Mouse (Mus musculus) lung, embryonic 16.5 days (tissue): Measurements from ENCODE around the gene Exoc5. TPM values are rescaled to one million over a fixed set of nuclear protein-coding genes. Genes with fewer than 3 reads are reported as not detected.

Experiments used
- ATAC-seq: fragments of 200-750 bp; cut with Nextera tagmentation; 2 replicates; pipeline ENCODE4 v1.8.0; 2017; ENCODE audit warnings: low read depth, mild to moderate bottlenecking, moderate library complexity
- H3K27ac ChIP-seq: fragments of 300-500 bp; sonication (generic); 2 replicates; pipeline ENCODE4 v1.5.1; 2014; ENCODE audit warnings: mild to moderate bottlenecking, control low read depth, low read length
- H3K27me3 ChIP-seq: fragments of 300-500 bp; sonication (generic); 2 replicates; pipeline ENCODE4 v1.6.1; 2014; ENCODE audit warnings: low read depth, low read length, mixed read lengths; ENCODE audit not compliant: control insufficient read depth, insufficient read depth
- H3K36me3 ChIP-seq: fragments of 300-500 bp; sonication (generic); 2 replicates; pipeline ENCODE4 v1.6.1; 2014; ENCODE audit warnings: low read length; ENCODE audit not compliant: control insufficient read depth, insufficient read depth
- H3K4me1 ChIP-seq: fragments of 300-500 bp; sonication (generic); replicated peaks from 2 replicates; pipeline ENCODE4 v1.6.1; 2014; ENCODE audit warnings: low read length, mixed read lengths; ENCODE audit not compliant: control insufficient read depth, insufficient read depth
- H3K4me2 ChIP-seq: fragments of 300-500 bp; sonication (generic); 2 replicates; pipeline ENCODE4 v1.6.1; 2014; ENCODE audit warnings: low read depth, low read length, control low read depth
- H3K4me3 ChIP-seq: fragments of 300-500 bp; sonication (generic); 2 replicates; pipeline ENCODE4 v1.5.1; 2014; ENCODE audit warnings: mild to moderate bottlenecking, low read length, control low read depth
- H3K9ac ChIP-seq: fragments of 300-500 bp; sonication (generic); 2 replicates; pipeline ENCODE4 v1.6.1; 2014; ENCODE audit warnings: low read length, control low read depth
- H3K9me3 ChIP-seq: fragments of 300-500 bp; sonication (generic); 2 replicates; pipeline ENCODE4 v1.6.1; 2016; ENCODE audit warnings: low read length; ENCODE audit not compliant: control insufficient read depth
- WGBS: fragments of 180-500 bp; shearing (Covaris S2); extraction: QIAGEN DNeasy Blood & Tissue Kit; methylation state at CpG from one replicate; pipeline ENCODE4 v1.1.7; 2014; 5-methylcytosine and 5-hydroxymethylcytosine counted together
- polyA plus RNA-seq: library from polyadenylated mRNA; unstranded; fragments of >200 nt; fragmentation: Nextera tagmentation; extraction: Ambion mirVana; gene quantifications from 2 replicates; pipeline ENCODE4 v1.2.1, GENCODE M21; 2015

Exoc5 gene
- polyA plus RNA-seq, 1 experiment from 2014 or later = 43.5 TPM

GRCm38 (mm10) chr14:48989831-48990230, 76.6 kb downstream of the Exoc5 start:
- Histone ChIP-seq H3K27me3 (no peaks in the 10 kb centered on the region), H3K36me3 (no peaks in the 10 kb centered on the region), H3K9ac (no peak overlapping the region), H3K4me1 (peaks cover 3% of the 10 kb centered on the region), H3K9me3 (no peaks in the 10 kb centered on the region), H3K4me3 (no peak overlapping the region), H3K27ac (no peak overlapping the region), H3K4me2 (no peak overlapping the region)
- no peak for ATAC-seq
- 78% methylated on average over 8 of the region's 8 CpGs for WGBS

- ATAC-seq = no peak
These were observed 80.2 kb downstream of the Exoc5 start for GRCm38 (mm10) chr14:48986231-48986630.

GRCm38 (mm10) chr14:48985673-48986072, 80.8 kb downstream of the Exoc5 start:
- Histone ChIP-seq H3K4me3 (no peak overlapping the region), H3K36me3 (no peaks in the 10 kb centered on the region), H3K27me3 (no peaks in the 10 kb centered on the region), H3K9me3 (no peaks in the 10 kb centered on the region), H3K4me2 (no peak overlapping the region), H3K9ac (no peak overlapping the region), H3K4me1 (no peaks in the 10 kb centered on the region), H3K27ac (no peak overlapping the region)
- WGBS = 49% methylated on average over 10 of the region's 10 CpGs
- ATAC-seq = no peak

More at GRCm38 (mm10) chr14:48986231-48986630, 80.2 kb downstream of the Exoc5 start:
- no peak overlapping the region for H3K27ac ChIP-seq
- no peaks in the 10 kb centered on the region for H3K9me3 ChIP-seq
- H3K9ac ChIP-seq = no peak overlapping the region
- peaks cover 3% of the 10 kb centered on the region for H3K4me1 ChIP-seq
- no peak overlapping the region for H3K4me3 ChIP-seq
- no peak overlapping the region for H3K4me2 ChIP-seq
- WGBS = 47% methylated on average over 8 of the region's 8 CpGs
- no peaks in the 10 kb centered on the region for H3K27me3 ChIP-seq
- no peaks in the 10 kb centered on the region for H3K36me3 ChIP-seq

GRCm38 (mm10) chr14:48978971-48979388, 87.5 kb downstream of the Exoc5 start:
- Histone ChIP-seq H3K9me3 (no peaks in the 10 kb centered on the region), H3K4me2 (no peak overlapping the region), H3K27ac (no peak overlapping the region), H3K4me1 (no peaks in the 10 kb centered on the region), H3K9ac (no peak overlapping the region), H3K36me3 (no peaks in the 10 kb centered on the region), H3K4me3 (no peak overlapping the region), H3K27me3 (no peaks in the 10 kb centered on the region)
- WGBS = 46% methylated on average over 3 of the region's 3 CpGs
- no peak for ATAC-seq

- Histone ChIP-seq H3K4me1 (no peaks in the 10 kb centered on the region), H3K4me3 (no peak overlapping the region), H3K27ac (no peak overlapping the region), H3K9me3 (no peaks in the 10 kb centered on the region), H3K4me2 (no peak overlapping the region), H3K9ac (no peak overlapping the region), H3K36me3 (no peaks in the 10 kb centered on the region), H3K27me3 (no peaks in the 10 kb centered on the region)
- no peak for ATAC-seq
- 72% methylated on average over 2 of the region's 2 CpGs for WGBS
These were observed 94.9 kb downstream of the Exoc5 start for GRCm38 (mm10) chr14:48971546-48971945.

- no peak for ATAC-seq
- WGBS = 84% methylated on average over 9 of the region's 9 CpGs
- H3K9ac ChIP-seq = no peak overlapping the region
These were observed 97.8 kb downstream of the Exoc5 start for GRCm38 (mm10) chr14:48968670-48969069.

More at GRCm38 (mm10) chr14:48968670-48969069, 97.8 kb downstream of the Exoc5 start:
- H3K4me2 ChIP-seq = no peak overlapping the region
- no peaks in the 10 kb centered on the region for H3K27me3 ChIP-seq
- no peaks in the 10 kb centered on the region for H3K9me3 ChIP-seq
- H3K36me3 ChIP-seq = no peaks in the 10 kb centered on the region
- H3K27ac ChIP-seq = no peak overlapping the region
- H3K4me3 ChIP-seq = no peak overlapping the region
- no peaks in the 10 kb centered on the region for H3K4me1 ChIP-seq

Other genes starting within 250 kb of the Exoc5 start
- gene Ap5m1, start 556 bp downstream of the Exoc5 start, polyA plus RNA-seq = 24.3 and 24.7 TPM in 2 replicates
- gene Naa30, start 105.6 kb upstream of the Exoc5 start, polyA plus RNA-seq = 6.9 and 7.7 TPM in 2 replicates
- 5.1 and 5.8 TPM in 2 replicates for gene ccdc198, start 178.8 kb upstream of the Exoc5 start, polyA plus RNA-seq